Mouse (Mus musculus): Measurements from ENCODE around the gene Slc4a1. TPM values are rescaled to one million over a fixed set of nuclear protein-coding genes. Genes with fewer than 3 reads are reported as not detected.
"Not testable (repeated sequence)": the region's sequence is repeated elsewhere in the genome, so short reads cannot be mapped to it uniquely, and the experiment has no call there.

Gene Slc4a1
- total RNA-seq, 2 experiments from 2014 or later: 0.50 to 0.60 TPM

DNA sequence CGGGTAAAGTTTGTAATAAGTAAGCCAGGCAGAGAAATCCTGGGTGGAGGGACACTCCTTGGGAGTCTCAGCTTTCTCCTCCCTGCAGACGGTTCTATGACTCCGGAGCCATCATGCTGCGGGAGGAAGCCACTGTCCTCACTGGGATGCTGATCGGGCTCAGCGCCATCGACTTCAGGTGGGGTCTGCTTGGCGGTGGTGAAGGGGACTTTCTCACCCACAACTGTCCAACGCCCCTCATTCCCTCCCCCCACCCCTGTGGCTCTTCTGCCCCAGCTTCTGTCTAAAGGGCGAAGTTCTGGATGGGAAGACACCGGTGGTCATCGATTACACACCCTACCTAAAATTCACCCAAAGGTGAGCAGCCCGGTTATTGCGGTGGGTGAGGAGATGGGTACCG lies 33.1 kb upstream of the Slc4a1 start:
- no peak for DNase-seq (ENCODE audit: low spot score in 2 of 2)

DNA sequence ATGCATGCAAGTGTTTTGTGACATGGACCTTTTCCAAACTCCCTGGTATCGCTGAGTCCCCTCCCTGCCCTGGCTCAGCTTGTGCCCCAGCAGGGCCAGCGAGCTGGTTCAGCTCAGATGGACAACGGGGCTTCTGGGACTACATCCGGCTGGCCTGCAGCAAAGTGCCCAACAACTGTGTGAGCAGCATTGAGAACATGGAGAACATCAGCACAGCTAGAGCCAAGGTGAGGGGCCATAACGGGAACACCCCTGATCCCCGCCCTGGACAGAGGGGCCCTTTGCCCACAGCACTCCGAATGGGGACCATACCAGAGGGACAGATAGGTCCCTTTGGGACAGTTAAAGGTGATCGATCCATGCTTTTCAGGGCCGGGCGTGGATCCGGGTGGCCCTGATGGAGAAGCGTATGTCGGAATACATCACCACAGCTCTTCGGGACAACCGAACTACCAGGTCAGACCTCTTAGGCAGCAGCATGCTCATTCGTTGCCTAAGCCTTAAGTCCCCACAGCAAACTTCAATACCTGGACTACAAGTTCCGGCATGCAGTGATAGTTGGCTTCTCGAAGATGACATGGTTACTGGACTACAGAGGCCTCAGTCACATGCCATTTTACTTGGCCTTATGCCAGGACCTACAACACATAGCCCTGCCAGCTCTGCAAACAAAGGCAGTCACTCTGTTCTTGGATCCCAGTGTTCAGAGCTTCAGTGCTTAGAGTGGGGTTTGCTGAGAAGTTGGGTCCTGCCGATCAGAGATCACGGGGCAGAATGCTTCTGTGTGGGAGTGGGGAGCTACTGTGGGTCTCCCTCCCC lies 32.2 kb upstream of the Slc4a1 start:
- DNase-seq (ENCODE audit: low spot score in 2 of 2): peak; percentile 28 to 59

DNA sequence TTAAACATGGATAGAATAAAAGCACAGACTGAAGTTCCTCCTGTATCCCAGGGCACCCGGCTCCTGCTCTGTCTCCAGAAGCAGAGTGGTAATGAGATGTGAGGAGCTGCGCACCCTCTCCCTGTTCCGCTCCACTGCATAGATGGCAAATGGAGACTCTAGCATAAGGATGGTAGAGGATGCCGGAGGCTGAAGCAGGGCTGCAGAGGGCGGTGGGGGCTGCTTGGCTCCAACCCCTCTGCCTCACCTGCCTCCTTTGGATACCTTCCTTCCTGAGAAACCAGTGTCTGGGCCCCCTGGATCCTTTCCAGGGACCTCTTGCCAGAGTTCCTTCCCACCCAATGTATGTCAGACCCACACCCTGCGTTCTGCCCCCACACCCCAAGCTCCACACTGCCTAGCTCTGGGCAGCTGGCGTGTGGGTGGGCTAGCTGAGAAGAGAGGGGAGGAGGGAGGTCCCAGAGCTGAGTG lies 30.7 kb upstream of the Slc4a1 start:
- peak; percentile 8 to 23 for DNase-seq (ENCODE audit: low spot score in 2 of 2)

DNA sequence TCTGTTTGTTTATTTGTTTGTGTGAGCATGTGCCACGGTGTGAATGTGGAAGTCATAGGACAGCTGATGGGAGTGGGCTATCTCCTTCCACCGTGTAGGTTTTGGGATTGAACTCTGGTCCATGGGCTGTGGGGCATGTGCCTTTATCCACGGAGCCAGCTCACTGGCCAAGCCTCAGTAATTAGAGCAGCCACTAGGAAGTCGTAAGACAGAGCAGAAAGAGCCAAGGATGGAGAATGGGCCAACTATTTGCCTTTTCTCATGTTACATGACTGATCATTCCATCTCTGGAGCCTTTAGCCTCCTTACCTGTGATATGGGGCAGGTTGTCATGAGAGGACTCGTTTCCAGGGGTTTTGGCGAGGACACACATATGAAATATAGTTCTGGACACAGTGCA lies 30.3 kb upstream of the Slc4a1 start:
- DNase-seq (ENCODE audit: low spot score in 2 of 2): no peak

DNA sequence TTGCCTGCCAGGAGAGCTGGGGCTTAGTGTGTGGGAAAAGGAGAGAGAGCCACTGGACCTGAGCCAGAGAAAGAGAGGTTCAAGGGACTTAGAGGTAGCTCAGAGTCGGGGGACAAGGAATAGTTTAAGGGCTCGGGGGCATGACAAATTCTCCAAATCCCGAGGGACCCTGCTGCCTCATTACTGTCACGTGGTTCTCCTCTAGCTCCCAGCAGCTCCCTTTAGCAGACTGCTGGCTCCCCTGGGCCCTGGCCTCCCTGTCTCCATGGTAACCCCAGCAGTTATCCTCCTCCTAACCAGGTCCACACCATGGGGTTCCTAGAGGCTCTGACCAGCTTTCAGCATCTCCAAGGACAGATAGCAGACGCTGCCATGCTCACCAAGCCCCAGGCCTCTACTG lies 29.2 kb upstream of the Slc4a1 start:
- peak; percentile 14 to 16 for DNase-seq (ENCODE audit: low spot score in 2 of 2)

DNA sequence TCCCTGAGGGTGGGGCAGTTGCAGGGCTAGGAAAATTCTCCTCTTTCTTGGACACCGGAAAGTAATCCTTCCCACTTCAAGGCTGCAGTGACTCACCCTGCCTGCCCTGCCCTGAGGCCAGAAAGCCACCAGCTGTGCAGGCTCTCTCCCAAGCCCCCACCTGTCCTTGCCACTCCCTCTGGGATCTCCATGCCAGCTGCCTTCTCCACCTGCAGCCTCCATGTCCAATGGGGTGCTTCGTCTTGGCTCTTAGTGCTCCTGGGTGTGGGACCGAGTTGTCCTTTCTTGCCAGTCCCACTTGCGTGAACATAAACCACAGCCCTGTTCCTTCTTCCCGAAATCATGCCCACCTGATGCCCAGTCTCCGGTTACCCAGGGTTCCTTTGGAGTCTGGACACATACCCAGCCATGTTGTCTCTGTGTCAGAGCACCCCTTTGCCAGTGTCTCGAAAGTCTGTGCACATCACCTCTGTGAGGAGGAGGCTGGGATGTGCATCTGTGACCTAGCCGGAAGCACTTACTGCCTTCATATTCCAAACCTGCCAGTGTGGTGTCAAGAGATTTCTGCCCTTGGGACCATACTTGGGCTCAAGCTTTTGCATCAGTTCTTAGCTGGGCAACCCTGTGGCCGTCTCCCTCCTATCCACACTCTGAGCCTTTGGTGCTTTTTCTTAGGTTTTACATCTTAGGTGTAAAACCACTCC lies 28.6 kb upstream of the Slc4a1 start:
- peak; percentile 12 to 13 for DNase-seq (ENCODE audit: low spot score in 2 of 2)

- peak; percentile 54 to 70 for DNase-seq (ENCODE audit: low spot score in 2 of 2)
These were observed 27.9 kb upstream of the Slc4a1 start for GRCm38 (mm10) chr11:102393719-102394420.

DNA sequence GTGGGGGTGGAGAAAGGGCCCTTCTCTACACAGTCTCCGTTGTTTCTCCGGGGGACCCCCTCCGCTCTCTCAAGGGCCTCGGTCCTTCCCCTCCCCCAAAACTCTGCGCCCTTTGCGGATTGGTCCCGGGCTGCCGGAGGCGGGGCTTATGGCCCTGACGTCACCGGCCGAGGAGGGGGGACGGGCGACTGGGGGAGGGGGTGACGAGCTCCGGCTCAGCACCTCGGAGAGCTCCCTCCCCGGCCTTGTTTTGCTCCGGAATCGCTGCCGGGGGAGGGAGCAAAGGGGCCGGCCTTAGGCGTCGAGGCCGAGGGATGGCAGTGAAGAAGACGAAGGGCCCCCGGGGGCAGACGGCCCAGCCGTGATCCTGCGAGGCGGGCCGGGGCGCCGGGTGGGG lies 27.2 kb upstream of the Slc4a1 start, which contains the start of gene Rundc3a:
Gene Rundc3a, plus strand, starts transcription at position 166 of the 397 bp plus-strand sequence.
- DNase-seq (ENCODE audit: low spot score in 2 of 2): peak; percentile 94 to 97

DNA sequence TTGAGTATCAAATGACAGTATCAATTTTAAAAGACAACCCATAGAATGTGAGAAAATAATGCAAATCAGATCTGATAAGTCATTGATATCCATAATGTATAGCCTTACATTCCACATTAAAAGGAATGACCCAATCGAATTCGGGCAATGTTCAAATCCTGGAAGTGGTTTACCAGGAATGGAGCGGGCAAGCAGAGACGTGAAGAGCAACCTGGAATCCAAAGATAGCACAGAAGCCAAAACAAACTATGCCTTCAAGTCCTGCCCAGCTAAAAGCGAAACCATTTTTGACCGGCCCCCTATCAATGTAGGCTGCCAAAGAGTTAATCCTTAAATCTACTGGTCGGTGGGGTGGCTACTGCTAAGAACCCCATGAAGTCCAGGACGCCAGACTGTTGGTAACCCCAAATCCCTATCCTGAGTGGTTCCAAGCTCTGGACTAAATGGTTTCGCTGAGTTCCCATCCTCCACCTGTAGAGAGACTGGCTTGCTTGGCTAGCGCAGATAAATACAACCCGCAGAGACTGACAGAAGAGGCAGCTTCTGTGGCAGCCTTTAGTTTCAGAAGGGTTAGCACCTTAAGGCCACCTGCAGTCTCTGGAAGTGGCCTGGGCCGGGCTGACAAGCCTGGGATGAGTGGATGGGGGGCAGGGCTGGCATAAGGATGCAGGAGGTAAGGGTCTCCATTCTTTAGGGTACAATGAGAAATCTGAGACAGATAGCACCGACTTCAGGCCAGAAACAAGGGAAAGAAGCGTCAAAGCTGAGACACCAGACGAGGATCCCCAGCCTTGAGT lies 26.6 kb upstream of the Slc4a1 start:
- no peak for DNase-seq (ENCODE audit: low spot score in 2 of 2)

DNA sequence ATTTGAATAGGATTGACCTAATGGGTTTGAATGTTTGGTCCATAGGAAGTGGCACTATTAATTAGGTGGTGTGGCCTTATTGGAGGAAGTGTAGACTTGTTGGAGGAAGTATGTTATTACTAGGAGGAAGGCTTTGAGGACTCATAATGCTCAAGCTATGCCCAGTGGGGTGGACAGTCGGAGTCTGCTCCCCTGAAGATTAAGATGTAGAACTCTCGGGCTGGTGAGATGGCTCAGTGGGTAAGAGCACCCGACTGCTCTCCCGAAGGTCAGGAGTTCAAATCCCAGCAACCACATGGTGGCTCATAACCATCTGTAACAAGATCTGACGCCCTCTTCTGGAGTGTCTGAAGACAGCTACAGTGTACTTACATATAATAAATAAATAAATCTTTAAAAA lies 23.4 kb upstream of the Slc4a1 start:
- DNase-seq (ENCODE audit: low spot score in 2 of 2): not testable (repeated sequence)

GRCm38 (mm10) chr11:102386121-102386520 lies 20.1 kb upstream of the Slc4a1 start:
- no peak for DNase-seq (ENCODE audit: low spot score in 2 of 2)

DNA sequence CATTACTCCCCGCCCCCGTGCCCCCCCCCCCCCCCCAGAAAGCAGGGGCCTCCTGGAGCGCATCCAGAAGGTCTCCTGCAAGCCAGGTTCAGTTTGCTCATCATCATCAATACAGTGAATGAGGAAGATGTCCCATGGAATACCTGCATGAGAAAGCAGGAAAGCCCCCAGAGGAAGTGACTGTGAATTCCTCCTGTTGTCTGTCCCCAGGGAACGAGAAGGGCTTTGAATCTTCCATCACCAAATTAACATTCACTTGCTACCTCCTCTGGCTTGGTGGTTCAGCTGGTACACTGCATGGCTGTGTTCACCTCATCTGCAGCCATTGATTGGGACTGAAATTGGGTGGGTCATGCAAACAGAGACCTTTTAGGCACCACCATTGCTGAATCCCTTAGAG lies 19.1 kb upstream of the Slc4a1 start:
- DNase-seq (ENCODE audit: low spot score in 2 of 2): no peak

DNA sequence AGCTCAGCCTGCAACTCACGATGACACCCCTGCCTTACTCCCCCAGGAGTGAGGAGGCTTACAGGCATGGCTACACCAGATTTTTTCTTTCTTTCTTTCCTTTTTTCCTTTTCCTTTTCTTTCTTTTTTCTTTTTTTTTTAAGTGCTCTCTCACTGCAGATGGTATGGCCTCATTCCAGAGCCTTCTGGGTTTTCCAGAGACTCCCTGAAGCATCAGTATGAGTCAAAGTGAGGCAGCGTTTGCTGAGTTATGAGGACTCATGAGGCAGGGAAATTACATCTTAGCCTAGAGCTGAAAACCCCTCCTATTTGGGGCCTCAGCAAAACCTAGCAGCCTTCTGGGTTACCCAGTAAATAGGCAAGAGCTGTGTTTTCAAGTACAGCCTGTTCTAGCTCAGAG lies 18.4 kb upstream of the Slc4a1 start:
- peak in 1 of 2 experiments; percentile 46 for DNase-seq (ENCODE audit: low spot score in 2 of 2)

- DNase-seq (ENCODE audit: low spot score in 2 of 2): no peak
These were observed 17.5 kb upstream of the Slc4a1 start for GRCm38 (mm10) chr11:102383365-102384136.

GRCm38 (mm10) chr11:102382794-102383193 lies 16.8 kb upstream of the Slc4a1 start:
- DNase-seq (ENCODE audit: low spot score in 2 of 2): no peak

DNA sequence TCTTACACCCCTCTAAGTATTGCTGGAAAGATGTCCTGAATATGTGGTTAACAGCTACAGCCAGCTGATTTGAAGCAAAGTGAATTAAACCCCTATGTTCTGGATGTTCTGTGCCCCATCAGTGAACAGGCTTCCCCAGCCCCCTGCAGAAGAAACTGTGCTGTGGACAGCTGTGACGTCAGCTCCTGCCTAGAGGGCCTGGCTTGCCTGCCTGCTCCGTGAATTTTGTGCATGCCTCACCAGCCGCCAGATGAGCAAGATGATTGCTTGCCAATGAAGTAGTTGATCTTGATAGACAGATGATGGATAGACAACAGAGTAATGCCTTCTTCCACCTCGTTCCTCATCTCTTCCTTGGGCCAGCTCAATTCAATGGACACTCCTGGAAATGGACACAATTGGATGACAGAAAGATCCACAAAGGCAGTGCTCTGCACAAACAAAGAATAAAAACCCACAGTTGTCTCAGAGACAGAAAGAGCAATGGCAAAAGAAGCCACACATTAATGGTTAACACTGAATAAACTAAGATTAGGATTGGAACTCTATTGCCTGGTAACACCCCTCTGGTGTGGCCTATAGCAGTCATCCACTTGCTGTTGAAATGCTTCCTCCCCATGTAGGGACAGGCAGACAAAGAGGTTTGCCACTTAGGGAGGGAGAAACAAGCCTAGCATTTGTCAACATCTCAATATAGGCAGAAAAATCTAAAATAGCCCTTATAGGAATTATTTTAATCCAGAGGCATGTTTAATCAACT lies 15.5 kb upstream of the Slc4a1 start:
- no peak for DNase-seq (ENCODE audit: low spot score in 2 of 2)

DNA sequence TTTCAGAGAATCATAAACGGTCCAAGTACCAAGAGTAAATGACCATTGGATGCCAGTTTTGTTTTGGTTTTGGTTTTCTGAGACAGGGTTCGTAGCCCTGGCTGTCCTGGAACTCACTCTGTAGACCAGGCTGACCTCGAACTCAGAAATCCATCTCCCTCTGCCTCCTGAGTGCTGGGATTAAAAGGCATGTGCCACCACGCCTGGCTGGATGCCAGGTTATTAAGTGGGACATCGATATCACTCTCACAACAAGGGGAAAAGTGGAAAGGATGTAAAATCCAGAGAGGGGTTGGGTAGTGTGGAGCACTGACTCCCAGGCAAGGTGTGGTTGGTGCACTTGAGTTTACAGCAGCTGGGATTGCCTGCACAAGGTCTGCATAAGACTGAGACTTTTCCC lies 14.1 kb upstream of the Slc4a1 start:
- DNase-seq (ENCODE audit: low spot score in 2 of 2): no peak

- DNase-seq (ENCODE audit: low spot score in 2 of 2): no peak
These were observed 11.2 kb upstream of the Slc4a1 start for GRCm38 (mm10) chr11:102377186-102377585.

- no peak for DNase-seq (ENCODE audit: low spot score in 2 of 2)
These were observed 10.3 kb upstream of the Slc4a1 start for GRCm38 (mm10) chr11:102376196-102376835.
